Mouse (Mus musculus): ENCODE measurements around the gene Gbp9.
"Not testable (repeated sequence)": the region's sequence is repeated elsewhere in the genome, so short reads cannot be mapped to it uniquely, and the experiment has no call there.

Gbp9 gene

GRCm38 (mm10) chr5:105062403-105062802 is 76.9 kb downstream of the Gbp9 start:
- not testable (repeated sequence) for DNase-seq (ENCODE audit: low read depth in 2 of 2, low spot score in 2 of 2)

DNA sequence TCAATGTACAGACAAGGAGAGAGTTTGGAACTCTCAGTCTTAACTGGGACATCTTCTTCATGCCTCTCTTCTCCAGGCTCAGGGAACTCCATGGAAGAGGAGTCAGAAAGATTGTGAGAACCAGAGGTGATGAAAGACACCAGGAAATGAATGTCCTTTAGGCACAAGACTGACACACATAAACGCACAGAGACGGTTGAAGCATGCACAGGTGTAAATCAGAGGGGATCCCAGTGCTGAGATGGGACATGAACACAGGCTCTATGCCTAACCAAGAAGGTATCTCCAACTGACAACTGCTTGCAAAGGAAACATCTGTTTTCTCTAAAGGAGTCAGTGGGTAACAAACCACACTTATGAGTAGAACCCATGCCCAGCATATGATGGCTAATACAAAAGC is 79.1 kb downstream of the Gbp9 start:
- no peak for DNase-seq (ENCODE audit: low read depth in 2 of 2, low spot score in 2 of 2)

DNA sequence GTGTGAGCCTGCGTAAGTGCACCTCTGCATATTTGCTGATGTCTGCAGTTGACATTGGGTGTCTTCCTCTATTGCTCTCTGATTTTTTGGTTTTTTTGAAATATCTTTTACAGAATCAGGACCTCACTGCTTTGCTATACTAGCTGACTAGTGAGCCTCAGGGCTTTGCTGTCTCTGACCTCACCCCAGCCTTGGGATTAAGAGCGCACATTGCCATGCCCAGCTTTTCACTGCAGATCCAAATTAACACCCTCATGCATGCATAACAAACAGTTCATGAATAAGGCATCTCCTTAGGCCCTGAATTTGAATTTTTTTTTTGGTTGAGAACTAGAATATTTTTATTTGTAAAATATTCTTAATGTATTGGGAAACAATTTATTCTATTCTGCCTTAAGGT is 84.1 kb downstream of the Gbp9 start:
- DNase-seq (ENCODE audit: low read depth in 2 of 2, low spot score in 2 of 2), result no peak

GRCm38 (mm10) chr5:105053471-105054169 is 85.7 kb downstream of the Gbp9 start:
- DNase-seq (ENCODE audit: low read depth in 2 of 2, low spot score in 2 of 2), result peak; percentile 49 to 52

- DNase-seq (ENCODE audit: low read depth in 2 of 2, low spot score in 2 of 2), result no peak
Observed at GRCm38 (mm10) chr5:105032362-105032761, 107.0 kb downstream of the Gbp9 start.

Data from CD8-positive naive resting alpha-beta T cell, adult 2 months (primary cell).